Mouse (Mus musculus) liver, embryonic 14.5 days (tissue): ENCODE data around the gene 2310022B05Rik. TPM values are rescaled to one million over a fixed set of nuclear protein-coding genes. Genes with fewer than 3 reads are reported as not detected.
A peak's percentile ranks its signal among the peaks of the same experiment; 100 is the strongest.

Experiments
- ATAC-seq: fragments of 200-750 bp; cut with Nextera tagmentation; 2 replicates; pipeline ENCODE4 v1.8.0; 2017; ENCODE audit warnings: moderate number of reproducible peaks, mild to moderate bottlenecking, moderate library complexity; ENCODE audit not compliant: insufficient read depth
- DNase-seq, 3 experiments: peaks; one replicate each; pipeline ENCODE4 v3.0.0-alpha.2; 2012 to 2013; ENCODE audit warnings: low read depth in 3 of 3, low spot score in 3 of 3
- H3K27ac ChIP-seq: fragments of 300-500 bp; sonication (generic); 2 replicates; pipeline ENCODE4 v1.5.1; 2014; ENCODE audit warnings: moderate library complexity, mild to moderate bottlenecking, control low read depth, inconsistent platforms
- H3K27me3 ChIP-seq: fragments of 300-500 bp; sonication (generic); 2 replicates; pipeline ENCODE4 v1.6.1; 2014; ENCODE audit warnings: mild to moderate bottlenecking, low read length, moderate library complexity; ENCODE audit not compliant: control insufficient read depth, insufficient read depth
- H3K36me3 ChIP-seq: fragments of 300-500 bp; sonication (generic); replicated peaks from 2 replicates; pipeline ENCODE4 v1.6.1; 2014; ENCODE audit warnings: low read depth; ENCODE audit not compliant: control insufficient read depth, insufficient read depth
- H3K4me1 ChIP-seq, 2 experiments: fragments of 200-500 bp in 1 of 2; fragments of 300-500 bp in 1 of 2; sonication (generic) in 1 of 2; replicated peaks; 2 replicates each; pipeline ENCODE4 v1.6.1; 2012 to 2014; ENCODE audit warnings: antibody characterized with exemption in 1 of 2, inconsistent platforms in 1 of 2, low read length in 1 of 2; ENCODE audit not compliant: control insufficient read depth in 2 of 2, insufficient read depth in 2 of 2
- H3K4me2 ChIP-seq: fragments of 300-500 bp; sonication (generic); 2 replicates; pipeline ENCODE4 v1.6.1; 2014; ENCODE audit warnings: low read depth, mild to moderate bottlenecking, control low read depth, moderate library complexity
- H3K4me3 ChIP-seq, 2 experiments: fragments of 200-500 bp in 1 of 2; fragments of 300-500 bp in 1 of 2; sonication (generic) in 1 of 2; 2 replicates each; pipeline ENCODE4 v1.5.1; 2012 to 2014; ENCODE audit warnings: low read depth in 2 of 2, low read length in 2 of 2, mild to moderate bottlenecking in 2 of 2, control low read depth in 1 of 2, inconsistent platforms in 1 of 2, moderate library complexity in 1 of 2; ENCODE audit not compliant: insufficient read depth in 1 of 2
- H3K9ac ChIP-seq: fragments of 300-500 bp; sonication (generic); replicated peaks from 2 replicates; pipeline ENCODE4 v1.6.1; 2014; ENCODE audit warnings: mild to moderate bottlenecking, control low read depth, moderate library complexity
- H3K9me3 ChIP-seq: fragments of 300-500 bp; sonication (generic); 2 replicates; pipeline ENCODE4 v1.6.1; 2016; ENCODE audit warnings: low read length, mixed read lengths; ENCODE audit not compliant: control insufficient read depth
- CTCF ChIP-seq: IDR thresholded peaks from 2 replicates; pipeline ENCODE4 v1.5.1; 2016; ENCODE audit warnings: antibody characterized with exemption, low read depth, control low read depth
- EP300 ChIP-seq: IDR thresholded peaks from 2 replicates; pipeline ENCODE4 v1.6.1; 2016; ENCODE audit warnings: antibody characterized with exemption, low read depth
- WGBS: fragments of 180-500 bp; shearing (Covaris S2); extraction: QIAGEN DNeasy Blood & Tissue Kit; methylation state at CpG from one replicate; pipeline ENCODE4 v1.1.7; 2014; ENCODE audit not compliant: insufficient replicate concordance; 5-methylcytosine and 5-hydroxymethylcytosine counted together
- polyA plus RNA-seq, 2 experiments: library from polyadenylated mRNA; depleted of rRNA in 1 of 2; stranded (reverse) in 1 of 2; unstranded in 1 of 2; fragments of >200 nt; fragmentation: Nextera tagmentation in 1 of 2; extraction: Ambion mirVana in 1 of 2; gene quantifications; 2 replicates each; pipeline versions ENCODE4 v1.2.1 to v1.2.3; 2012 to 2014

2310022B05Rik gene
- polyA plus RNA-seq, 2 experiments: 5.5 to 8.7 TPM

GRCm38 (mm10) chr8:124653568-124654475 is 9.3 kb downstream of the 2310022B05Rik start:
- no peak for ATAC-seq
- Histone ChIP-seq H3K36me3 (peaks cover 4% of the 10 kb centered on the region; the same call in 1 of the 2 replicates), H3K4me1 (peaks cover 20 to 52% of the 10 kb centered on the region in 2 experiments), H3K9ac (no peak overlapping the region), H3K4me2 (no peak overlapping the region), H3K27ac (no peak overlapping the region), H3K4me3 (no peak overlapping the region), H3K27me3 (no peaks in the 10 kb centered on the region), H3K9me3 (no peaks in the 10 kb centered on the region)
- 71% methylated on average over 28 of the region's 28 CpGs for WGBS
- TF ChIP-seq EP300: no peak
- no peak for TF ChIP-seq CTCF
- DNase-seq: no peak

GRCm38 (mm10) chr8:124652546-124652945 is 10.6 kb downstream of the 2310022B05Rik start:
- Histone ChIP-seq H3K4me3 (no peak overlapping the region), H3K27me3 (no peaks in the 10 kb centered on the region), H3K9ac (no peak overlapping the region), H3K4me1 (peaks cover 8 to 42% of the 10 kb centered on the region in 2 experiments), H3K4me2 (no peak overlapping the region), H3K36me3 (peaks cover 4% of the 10 kb centered on the region; the same call in 1 of the 2 replicates), H3K27ac (no peak overlapping the region), H3K9me3 (no peaks in the 10 kb centered on the region)
- DNase-seq (no peak), ATAC-seq (no peak)
- TF ChIP-seq EP300: no peak
- 43% methylated on average over 4 of the region's 4 CpGs for WGBS

- H3K4me1 ChIP-seq: peaks cover 3 to 35% of the 10 kb centered on the region in 2 experiments; a peak in 2 of 4 replicates
- no peaks in the 10 kb centered on the region for H3K9me3 ChIP-seq
- H3K4me3 ChIP-seq: no peak overlapping the region
- H3K36me3 ChIP-seq: peaks cover 2% of the 10 kb centered on the region; the same call in 1 of the 2 replicates
- no peak for DNase-seq
- H3K27me3 ChIP-seq: no peaks in the 10 kb centered on the region
- ATAC-seq: peak; percentile 53
- no peak overlapping the region for H3K9ac ChIP-seq
- 80% methylated on average over 20 of the region's 20 CpGs for whole genome bisulfite sequencing
- H3K27ac ChIP-seq: no peak overlapping the region
- no peak overlapping the region for H3K4me2 ChIP-seq
- TF ChIP-seq EP300 (no peak), CTCF (no peak)
Measured at GRCm38 (mm10) chr8:124651776-124652175, 11.4 kb downstream of the 2310022B05Rik start.

- ATAC-seq (no peak), DNase-seq (no peak)
- no peaks in the 10 kb centered on the region for H3K9me3 ChIP-seq
- H3K27me3 ChIP-seq: no peaks in the 10 kb centered on the region
- H3K4me1 ChIP-seq: peaks cover 0 to 17% of the 10 kb centered on the region in 2 experiments; a peak in 2 of 4 replicates
- no peaks in the 10 kb centered on the region for H3K36me3 ChIP-seq
- TF ChIP-seq EP300: no peak
- no peak for TF ChIP-seq CTCF
- no peak overlapping the region for H3K4me3 ChIP-seq
- H3K27ac ChIP-seq: no peak overlapping the region
- H3K4me2 ChIP-seq: no peak overlapping the region
- H3K9ac ChIP-seq: no peak overlapping the region
Measured at GRCm38 (mm10) chr8:124648311-124648710, 14.9 kb downstream of the 2310022B05Rik start.

- ATAC-seq: no peak
- Histone ChIP-seq H3K36me3 (no peaks in the 10 kb centered on the region; the same call in 1 of the 2 replicates), H3K4me2 (no peak overlapping the region), H3K4me1 (peaks cover 0 to 5% of the 10 kb centered on the region in 2 experiments; a peak in 2 of 4 replicates), H3K27me3 (no peaks in the 10 kb centered on the region), H3K9ac (no peak overlapping the region), H3K27ac (no peak overlapping the region), H3K4me3 (no peak overlapping the region), H3K9me3 (no peaks in the 10 kb centered on the region)
- TF ChIP-seq EP300 (no peak), CTCF (no peak)
- no peak for DNase-seq
- 54% methylated on average over 18 of the region's 18 CpGs for WGBS
Measured at GRCm38 (mm10) chr8:124643540-124644339, 19.4 kb downstream of the 2310022B05Rik start.
